Mouse (Mus musculus) forebrain, embryonic 11.5 days (tissue): ENCODE data around the gene Hamp. TPM values are rescaled to one million over a fixed set of nuclear protein-coding genes. Genes with fewer than 3 reads are reported as not detected.

Source experiments
- ATAC-seq: fragments of 200-750 bp; cut with Nextera tagmentation; replicated peaks from 2 replicates; pipeline ENCODE4 v1.8.0; 2017; ENCODE audit warnings: moderate TSS enrichment; ENCODE audit not compliant: low FRiP score
- DNase-seq: peaks from one replicate; pipeline ENCODE4 v3.0.0-alpha.2; 2017; ENCODE audit warnings: low spot score
- H3K27ac ChIP-seq: fragments of 300-500 bp; sonication (generic); 2 replicates; pipeline ENCODE4 v1.5.1; 2014; ENCODE audit warnings: low read depth, low read length
- H3K27me3 ChIP-seq: fragments of 300-500 bp; sonication (generic); 2 replicates; pipeline ENCODE4 v1.6.1; 2014; ENCODE audit warnings: mild to moderate bottlenecking, low read length, mixed read lengths; ENCODE audit not compliant: control insufficient read depth, insufficient read depth
- H3K36me3 ChIP-seq: fragments of 300-500 bp; sonication (generic); 2 replicates; pipeline ENCODE4 v1.6.1; 2014; ENCODE audit warnings: mild to moderate bottlenecking, low read length, moderate library complexity, mixed read lengths; ENCODE audit not compliant: control insufficient read depth, insufficient read depth
- H3K4me1 ChIP-seq: fragments of 300-500 bp; sonication (generic); replicated peaks from 2 replicates; pipeline ENCODE4 v1.6.1; 2014; ENCODE audit warnings: low read length, mixed read lengths; ENCODE audit not compliant: control insufficient read depth, insufficient read depth
- H3K4me2 ChIP-seq: fragments of 300-500 bp; sonication (generic); 2 replicates; pipeline ENCODE4 v1.6.1; 2014; ENCODE audit warnings: low read depth, mild to moderate bottlenecking, low read length, moderate library complexity, mixed read lengths; ENCODE audit not compliant: severe bottlenecking
- H3K4me3 ChIP-seq: fragments of 300-500 bp; sonication (generic); 2 replicates; pipeline ENCODE4 v1.5.1; 2014; ENCODE audit warnings: low read depth, low read length
- H3K9ac ChIP-seq: fragments of 300-500 bp; sonication (generic); 2 replicates; pipeline ENCODE4 v1.6.1; 2014; ENCODE audit warnings: low read length
- H3K9me3 ChIP-seq: fragments of 300-500 bp; sonication (generic); 2 replicates; pipeline ENCODE4 v1.6.1; 2016; ENCODE audit warnings: low read length, mixed read lengths; ENCODE audit not compliant: control insufficient read depth
- WGBS: fragments of 180-500 bp; shearing (Covaris S2); extraction: QIAGEN DNeasy Blood & Tissue Kit; methylation state at CpG from one replicate; pipeline ENCODE4 v1.1.7; 2014; 5-methylcytosine and 5-hydroxymethylcytosine counted together
- polyA plus RNA-seq: library from polyadenylated mRNA; unstranded; fragments of >200 nt; fragmentation: Nextera tagmentation; extraction: Ambion mirVana; gene quantifications from 2 replicates; pipeline ENCODE4 v1.2.1, GENCODE M21; 2014

Gene Hamp
- polyA plus RNA-seq, 1 experiment from 2014 or later, result not detected

DNA sequence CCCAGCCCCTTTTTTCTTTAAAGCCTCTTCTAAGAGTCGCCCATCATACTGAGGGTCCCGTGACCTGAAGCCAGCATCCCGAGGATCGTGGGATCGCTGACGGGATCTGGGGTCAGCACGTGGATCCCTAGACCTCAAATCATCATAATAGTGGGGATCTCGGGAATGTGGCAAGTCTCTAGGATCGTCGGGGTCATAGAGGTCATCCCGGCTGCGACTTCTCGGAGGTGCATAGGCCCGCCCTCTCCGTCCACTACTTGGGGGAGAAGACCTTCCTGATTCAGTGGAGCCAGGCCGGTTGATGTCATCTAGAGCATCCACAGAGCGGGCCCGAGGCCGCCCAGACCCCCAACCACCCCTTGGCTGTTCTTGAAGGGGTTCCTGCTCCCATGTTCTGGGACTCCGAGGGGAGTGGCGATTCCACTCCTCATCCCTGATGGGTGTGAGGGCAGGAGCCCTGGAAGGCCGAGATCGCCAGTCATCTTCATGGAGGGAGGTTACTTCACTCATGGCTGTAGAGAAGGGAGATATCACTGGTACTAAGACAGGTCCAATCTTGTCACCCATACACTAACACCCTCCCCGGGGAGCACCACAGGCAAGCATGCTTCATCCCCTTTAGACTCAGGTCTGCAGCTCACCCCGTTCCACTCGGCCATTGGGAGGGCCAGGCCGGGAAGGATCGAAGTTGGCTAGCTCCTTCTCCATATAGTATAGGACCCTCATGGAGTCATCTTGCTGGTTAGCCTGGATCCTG lies 14.5 kb upstream of the Hamp start:
- H3K27me3 ChIP-seq, result no peaks in the 10 kb centered on the region
- H3K36me3 ChIP-seq, result peaks cover 8% of the 10 kb centered on the region
- H3K4me2 ChIP-seq, result peak overlapping the region; percentile 35
- DNase-seq (no peak), ATAC-seq (no peak)
- H3K9ac ChIP-seq, result peak overlapping the region; percentile 96
- peak overlapping the region; percentile 95 for H3K4me3 ChIP-seq
- H3K27ac ChIP-seq, result no peak overlapping the region
- H3K4me1 ChIP-seq, result peaks cover 10% of the 10 kb centered on the region
- H3K9me3 ChIP-seq, result no peaks in the 10 kb centered on the region
- WGBS, result 78% methylated on average over 28 of the region's 28 CpGs

DNA sequence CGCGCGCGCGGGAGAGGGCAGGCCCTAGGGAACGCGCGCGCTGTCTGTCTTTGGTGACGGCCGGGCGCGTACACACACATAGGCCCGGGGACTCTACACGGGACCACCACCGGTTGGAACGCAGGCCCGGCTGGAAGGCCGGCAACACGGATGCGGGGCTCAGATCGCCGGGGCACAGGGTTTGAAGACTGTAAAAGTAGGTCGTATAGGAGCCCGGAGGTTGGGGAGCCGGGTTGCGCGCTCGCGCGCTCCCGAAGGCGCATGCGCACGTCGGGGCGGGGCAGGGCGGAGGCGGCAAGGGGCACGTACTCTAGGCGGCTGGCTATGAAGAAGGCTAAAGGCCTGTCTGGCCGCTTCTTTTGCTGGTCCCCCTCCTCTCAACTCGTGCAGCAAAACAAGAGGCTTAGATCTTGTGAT lies 13.5 kb upstream of the Hamp start:
- Histone ChIP-seq H3K4me3 (peak overlapping the region; percentile 95), H3K36me3 (peaks cover 10% of the 10 kb centered on the region), H3K9ac (peak overlapping the region; percentile 96), H3K27ac (peak overlapping the region; percentile 95), H3K4me2 (peak overlapping the region; percentile 35), H3K9me3 (no peaks in the 10 kb centered on the region), H3K4me1 (peaks cover 10% of the 10 kb centered on the region), H3K27me3 (no peaks in the 10 kb centered on the region)
- ATAC-seq, result peak; percentile 71
- under 1% methylated on average over 43 of the region's 43 CpGs for WGBS
- DNase-seq, result peak; percentile 94

DNA sequence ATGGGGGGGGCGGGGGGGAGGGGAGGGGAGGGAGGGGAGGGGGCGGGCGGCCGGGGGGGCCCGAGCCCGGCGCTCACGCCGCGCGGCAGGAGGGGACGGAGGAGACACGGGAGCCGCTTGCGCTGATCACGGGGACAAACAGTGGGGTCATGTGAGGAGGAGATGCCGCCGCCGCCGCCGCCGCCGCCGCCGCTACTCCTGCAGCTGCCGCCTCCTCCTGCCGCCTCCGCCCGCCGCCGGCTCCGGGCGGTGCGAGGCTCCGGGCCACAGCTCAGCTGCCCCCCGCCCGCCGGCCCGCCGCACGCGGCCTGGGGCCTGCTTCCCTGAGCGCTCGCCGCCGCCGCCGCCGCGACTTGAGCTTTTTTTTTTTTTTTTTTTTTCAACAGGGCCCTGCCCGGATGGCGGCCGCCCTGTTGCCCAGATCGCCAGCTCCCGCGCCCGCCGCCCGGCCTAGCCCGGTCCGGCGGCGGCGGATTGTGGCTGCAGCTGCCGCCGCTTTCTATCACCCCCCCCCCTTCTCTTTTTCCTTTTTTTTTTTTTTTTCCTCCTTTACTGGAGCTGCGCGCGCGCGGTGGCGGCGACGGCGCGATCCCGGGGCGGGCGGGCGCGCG lies 13.0 kb upstream of the Hamp start, which contains the start of gene Usf2:
Gene Usf2, minus strand, starts transcription at position 48 of the 611 bp plus-strand sequence.
- peaks cover 10% of the 10 kb centered on the region for H3K36me3 ChIP-seq
- H3K4me3 ChIP-seq, result peak within 1 kb of the TSS; percentile 95
- DNase-seq (peak; percentile 90), ATAC-seq (peak; percentile 61)
- no peaks in the 10 kb centered on the region for H3K9me3 ChIP-seq
- WGBS, result 0% methylated on average over 28 of the region's 82 CpGs
- peak within 1 kb of the TSS; percentile 90 for H3K4me2 ChIP-seq
- H3K27ac ChIP-seq, result peak within 1 kb of the TSS; percentile 95
- no peaks in the 10 kb centered on the region for H3K27me3 ChIP-seq
- H3K4me1 ChIP-seq, result peaks cover 10% of the 10 kb centered on the region
- peak within 1 kb of the TSS; percentile 96 for H3K9ac ChIP-seq

DNA sequence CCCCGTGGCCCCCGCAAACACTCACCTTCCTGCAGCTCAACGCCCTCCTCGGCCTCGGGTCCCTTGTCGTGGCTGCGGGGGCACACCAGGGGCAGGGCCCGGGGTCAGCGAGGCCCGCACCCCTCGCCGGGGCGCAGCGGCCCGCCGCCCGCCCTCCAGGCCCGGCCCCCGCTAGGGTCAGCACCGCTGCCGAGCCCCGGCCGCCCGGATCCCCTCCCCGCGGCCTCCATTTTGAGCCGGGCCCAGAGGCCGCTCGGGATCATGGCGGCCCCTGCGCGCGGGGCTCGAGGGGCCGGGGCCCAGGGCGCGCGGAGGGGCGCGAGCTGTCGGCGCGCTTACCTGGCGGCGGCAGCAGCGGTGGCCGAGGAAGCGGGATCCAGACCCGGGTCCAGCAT lies 12.5 kb upstream of the Hamp start:
- DNase-seq, result no peak
- no peaks in the 10 kb centered on the region for H3K9me3 ChIP-seq
- peak overlapping the region; percentile 95 for H3K27ac ChIP-seq
- peaks cover 10% of the 10 kb centered on the region for H3K36me3 ChIP-seq
- H3K27me3 ChIP-seq, result no peaks in the 10 kb centered on the region
- peak overlapping the region; percentile 90 for H3K4me2 ChIP-seq
- under 1% methylated on average over 24 of the region's 49 CpGs for WGBS
- peaks cover 10% of the 10 kb centered on the region for H3K4me1 ChIP-seq
- peak; percentile 67 for ATAC-seq
- H3K9ac ChIP-seq, result peak overlapping the region; percentile 96
- H3K4me3 ChIP-seq, result peak overlapping the region; percentile 95

DNA sequence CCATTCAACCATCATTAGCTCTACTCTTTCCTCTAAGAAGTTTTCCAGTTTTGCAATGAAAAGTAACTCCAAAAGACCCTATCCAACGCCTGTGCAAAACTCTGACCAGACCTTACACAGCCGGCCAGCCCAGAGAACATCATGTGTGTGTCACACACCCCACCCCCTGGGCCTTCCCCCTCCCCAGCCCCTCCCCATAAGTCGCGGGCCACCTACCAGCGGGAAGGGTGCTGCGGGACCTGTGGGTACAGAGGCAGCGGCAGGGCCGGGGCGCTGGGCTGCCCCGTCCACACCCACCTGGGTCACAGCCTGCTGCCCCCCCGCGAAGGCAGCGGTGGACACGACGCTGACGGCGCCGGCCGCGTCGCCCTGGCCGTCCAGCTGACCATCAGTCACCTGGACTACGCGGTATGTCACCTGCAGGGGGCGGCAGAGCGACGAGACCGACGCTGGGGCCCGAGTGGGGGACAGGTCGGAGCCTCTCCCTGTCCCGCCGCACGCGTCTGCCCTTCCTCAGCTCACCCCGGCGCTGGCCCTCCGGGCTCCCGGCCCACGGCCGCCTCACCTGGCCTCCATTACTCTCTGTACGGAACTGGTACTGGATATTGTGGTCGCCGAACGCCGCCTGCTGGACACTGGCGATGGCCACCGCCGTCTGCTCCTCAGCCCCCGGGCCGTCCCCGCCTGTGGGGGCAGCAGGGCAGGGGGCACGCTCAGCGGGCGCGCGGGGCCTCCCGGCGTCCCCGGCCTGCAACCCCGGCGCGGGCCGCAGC lies 11.9 kb upstream of the Hamp start:
- Histone ChIP-seq H3K4me1 (peaks cover 10% of the 10 kb centered on the region), H3K27ac (peak overlapping the region; percentile 95), H3K9me3 (no peaks in the 10 kb centered on the region), H3K4me2 (peak overlapping the region; percentile 90), H3K27me3 (no peaks in the 10 kb centered on the region), H3K36me3 (peaks cover 10% of the 10 kb centered on the region), H3K4me3 (peak overlapping the region; percentile 95), H3K9ac (peak overlapping the region; percentile 96)
- WGBS, result under 1% methylated on average over 63 of the region's 64 CpGs
- DNase-seq (peak; percentile 95), ATAC-seq (peak; percentile 74)

DNA sequence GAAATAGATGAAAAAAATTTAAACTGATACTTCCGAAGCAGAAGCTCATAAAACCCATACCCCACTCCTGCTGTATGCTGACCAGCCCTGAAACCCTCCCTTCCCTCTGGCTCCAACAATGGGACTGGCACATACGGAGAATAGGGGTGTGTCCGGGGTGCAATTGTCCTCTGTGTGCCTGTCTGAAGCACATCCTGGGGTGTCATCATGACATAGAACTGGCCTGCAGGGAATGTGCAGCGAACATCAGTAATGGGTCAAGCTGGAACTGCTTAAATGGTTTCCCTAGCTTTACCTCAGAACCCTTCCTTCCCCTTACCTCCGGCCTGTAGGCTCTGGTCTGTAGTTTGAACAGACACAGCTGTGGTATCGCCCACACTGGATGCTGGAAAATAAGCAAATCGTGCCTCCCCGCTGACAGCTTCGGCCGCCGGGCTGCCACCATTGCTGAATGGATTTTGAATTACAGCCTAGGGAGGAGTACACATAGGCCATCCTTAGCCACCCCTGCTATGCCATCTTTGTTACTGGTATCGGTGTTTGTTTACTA lies 11.2 kb upstream of the Hamp start:
- H3K27ac ChIP-seq, result no peak overlapping the region
- H3K27me3 ChIP-seq, result no peaks in the 10 kb centered on the region
- H3K9ac ChIP-seq, result no peak overlapping the region; the same call in 1 of the 2 replicates
- 90% methylated on average over 12 of the region's 12 CpGs for WGBS
- H3K4me1 ChIP-seq, result peaks cover 10% of the 10 kb centered on the region
- peak overlapping the region; percentile 95 for H3K4me3 ChIP-seq
- ATAC-seq (no peak), DNase-seq (no peak)
- H3K9me3 ChIP-seq, result no peaks in the 10 kb centered on the region
- H3K4me2 ChIP-seq, result peak overlapping the region; percentile 90
- peaks cover 10% of the 10 kb centered on the region for H3K36me3 ChIP-seq

DNA sequence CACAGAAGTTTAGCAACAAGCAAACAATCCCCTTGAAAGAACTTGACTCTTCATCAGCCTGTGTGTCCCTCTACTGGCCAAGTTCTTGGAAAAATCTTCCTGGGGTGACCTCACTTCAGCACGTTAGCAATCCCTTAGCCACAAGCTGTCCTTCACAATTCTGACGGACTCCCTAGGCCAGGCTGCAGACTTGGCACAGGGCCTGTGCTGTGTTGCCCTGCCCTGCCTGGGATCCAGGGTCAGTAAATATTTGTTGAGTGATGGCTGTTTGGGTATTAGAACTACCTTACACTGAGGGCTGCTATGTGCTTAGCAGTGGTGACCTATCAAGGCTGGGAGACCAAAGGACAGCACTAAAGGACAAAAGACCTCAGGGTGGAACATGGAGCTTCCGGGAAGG lies 10.2 kb upstream of the Hamp start:
- H3K36me3 ChIP-seq, result peaks cover 10% of the 10 kb centered on the region
- H3K9ac ChIP-seq, result no peak overlapping the region
- H3K27me3 ChIP-seq, result no peaks in the 10 kb centered on the region
- ATAC-seq (no peak), DNase-seq (no peak)
- H3K9me3 ChIP-seq, result no peaks in the 10 kb centered on the region
- 92% methylated on average over 3 of the region's 3 CpGs for WGBS
- peaks cover 10% of the 10 kb centered on the region for H3K4me1 ChIP-seq
- no peak overlapping the region for H3K4me2 ChIP-seq
- H3K4me3 ChIP-seq, result no peak overlapping the region
- H3K27ac ChIP-seq, result no peak overlapping the region

DNA sequence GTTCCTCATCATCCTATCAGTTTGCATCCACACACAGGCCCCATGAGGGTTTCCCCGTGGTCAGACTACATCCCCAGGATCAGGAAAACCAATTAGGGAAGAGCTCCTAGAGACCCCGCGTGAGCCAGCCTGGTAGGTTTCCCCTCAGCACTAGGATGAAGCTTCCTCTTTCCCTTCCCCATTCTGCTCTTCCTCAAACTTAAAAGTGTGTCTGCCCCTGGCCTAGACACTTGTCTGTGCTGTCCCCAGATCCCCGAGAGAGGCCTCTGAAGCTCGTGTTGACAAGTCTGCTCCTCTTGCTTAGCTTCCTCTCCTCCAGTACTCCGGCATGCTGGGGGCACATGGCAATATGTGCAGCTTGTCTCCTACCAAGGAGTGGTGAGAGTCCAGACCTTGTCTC lies 9.6 kb upstream of the Hamp start:
- Histone ChIP-seq H3K36me3 (peaks cover 10% of the 10 kb centered on the region), H3K9me3 (no peaks in the 10 kb centered on the region), H3K27me3 (no peaks in the 10 kb centered on the region), H3K4me1 (peaks cover 10% of the 10 kb centered on the region), H3K4me3 (no peak overlapping the region), H3K4me2 (no peak overlapping the region), H3K9ac (no peak overlapping the region), H3K27ac (no peak overlapping the region)
- DNase-seq (no peak), ATAC-seq (no peak)
- 88% methylated on average over 6 of the region's 6 CpGs for WGBS
